ENCODE assay signal across 15 mouse cellular contexts in the genomic region with DNA sequence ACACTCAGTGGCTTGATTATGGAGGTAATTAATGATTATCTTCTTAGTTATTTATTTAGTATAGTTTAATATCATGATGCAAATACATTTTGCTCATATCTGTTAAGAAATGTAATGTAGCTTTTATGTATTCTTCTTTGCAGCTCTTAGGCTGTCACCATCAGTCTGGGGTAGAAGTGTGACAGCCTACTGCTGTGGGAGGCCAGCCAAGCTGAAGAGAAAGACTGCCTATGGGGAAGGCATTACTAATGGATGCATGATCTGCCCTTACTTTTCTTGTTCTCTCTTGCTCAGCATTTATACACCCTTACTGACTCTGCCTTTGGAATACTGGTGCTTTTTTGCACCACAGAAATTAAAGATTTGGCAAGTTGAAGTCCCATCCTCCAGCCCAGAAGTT.
"Had no signal": no experiment of that assay in that cellular context is flagged by ENCODE, and none has a peak within 500 bp of the region (broad histone marks: within the 10 kb centered on the region; RNA-seq: fewer than 3 reads in every experiment).

No protein-coding gene starts in this region.

- H3K36me3 ChIP-seq: kidney, embryonic 15.5 days; limb, embryonic 12.5 days; liver, embryonic 13.5 days; neural tube, embryonic 12.5 days had no signal

- H3K27ac ChIP-seq: kidney, embryonic 15.5 days; left cerebral cortex, adult 2 months; limb, embryonic 12.5 days; liver, embryonic 13.5 days; neural tube, embryonic 12.5 days had no signal

- H3K4me1 ChIP-seq: liver, embryonic 13.5 days; neural tube, embryonic 12.5 days had no signal

- ATAC-seq: liver, postnatal 0 days had no signal

- H3K4me3 ChIP-seq: kidney, embryonic 15.5 days; left cerebral cortex, adult 2 months; limb, embryonic 12.5 days; liver, embryonic 13.5 days; neural tube, embryonic 12.5 days had no signal

- H3K4me2 ChIP-seq: kidney, embryonic 15.5 days; limb, embryonic 12.5 days; liver, embryonic 13.5 days; neural tube, embryonic 12.5 days had no signal

- H3K9ac ChIP-seq: kidney, embryonic 15.5 days; limb, embryonic 12.5 days; liver, embryonic 13.5 days; liver, postnatal 0 days; neural tube, embryonic 12.5 days had no signal

- DNase-seq: kidney, adult 2 months; kidney, postnatal 14 days; liver; liver, embryonic 13.5 days; liver, postnatal 0 days; lung, postnatal 36 days; midbrain, embryonic 14.5 days; right cerebral cortex, postnatal 4 days; spleen, adult 18-20 months; thymus, adult 18-20 months; thymus, postnatal 14 days had no signal

- H3K9me3 ChIP-seq: kidney, embryonic 15.5 days; limb, embryonic 12.5 days; liver, embryonic 13.5 days; neural tube, embryonic 12.5 days had no signal

- H3K27me3 ChIP-seq: kidney, embryonic 15.5 days; limb, embryonic 12.5 days; liver, embryonic 13.5 days; neural tube, embryonic 12.5 days had no signal
